Mouse (Mus musculus) lung, embryonic 16.5 days (tissue): Measurements from ENCODE around the gene Fbxw4. TPM values are rescaled to one million over a fixed set of nuclear protein-coding genes. Genes with fewer than 3 reads are reported as not detected.
A peak's percentile ranks its signal among the peaks of the same experiment; 100 is the strongest.

ENCODE experiments used
- ATAC-seq: fragments of 200-750 bp; cut with Nextera tagmentation; 2 replicates; pipeline ENCODE4 v1.8.0; 2017; ENCODE audit warnings: low read depth, mild to moderate bottlenecking, moderate library complexity
- H3K27ac ChIP-seq: fragments of 300-500 bp; sonication (generic); 2 replicates; pipeline ENCODE4 v1.5.1; 2014; ENCODE audit warnings: mild to moderate bottlenecking, control low read depth, low read length
- H3K27me3 ChIP-seq: fragments of 300-500 bp; sonication (generic); 2 replicates; pipeline ENCODE4 v1.6.1; 2014; ENCODE audit warnings: low read depth, low read length, mixed read lengths; ENCODE audit not compliant: control insufficient read depth, insufficient read depth
- H3K36me3 ChIP-seq: fragments of 300-500 bp; sonication (generic); 2 replicates; pipeline ENCODE4 v1.6.1; 2014; ENCODE audit warnings: low read length; ENCODE audit not compliant: control insufficient read depth, insufficient read depth
- H3K4me1 ChIP-seq: fragments of 300-500 bp; sonication (generic); replicated peaks from 2 replicates; pipeline ENCODE4 v1.6.1; 2014; ENCODE audit warnings: low read length, mixed read lengths; ENCODE audit not compliant: control insufficient read depth, insufficient read depth
- H3K4me2 ChIP-seq: fragments of 300-500 bp; sonication (generic); 2 replicates; pipeline ENCODE4 v1.6.1; 2014; ENCODE audit warnings: low read depth, low read length, control low read depth
- H3K4me3 ChIP-seq: fragments of 300-500 bp; sonication (generic); 2 replicates; pipeline ENCODE4 v1.5.1; 2014; ENCODE audit warnings: mild to moderate bottlenecking, low read length, control low read depth
- H3K9ac ChIP-seq: fragments of 300-500 bp; sonication (generic); 2 replicates; pipeline ENCODE4 v1.6.1; 2014; ENCODE audit warnings: low read length, control low read depth
- H3K9me3 ChIP-seq: fragments of 300-500 bp; sonication (generic); 2 replicates; pipeline ENCODE4 v1.6.1; 2016; ENCODE audit warnings: low read length; ENCODE audit not compliant: control insufficient read depth
- WGBS: fragments of 180-500 bp; shearing (Covaris S2); extraction: QIAGEN DNeasy Blood & Tissue Kit; methylation state at CpG from one replicate; pipeline ENCODE4 v1.1.7; 2014; 5-methylcytosine and 5-hydroxymethylcytosine counted together
- polyA plus RNA-seq: library from polyadenylated mRNA; unstranded; fragments of >200 nt; fragmentation: Nextera tagmentation; extraction: Ambion mirVana; gene quantifications from 2 replicates; pipeline ENCODE4 v1.2.1, GENCODE M21; 2015

The Fbxw4 gene
- polyA plus RNA-seq, 1 experiment from 2014 or later = 4.3 TPM

DNA sequence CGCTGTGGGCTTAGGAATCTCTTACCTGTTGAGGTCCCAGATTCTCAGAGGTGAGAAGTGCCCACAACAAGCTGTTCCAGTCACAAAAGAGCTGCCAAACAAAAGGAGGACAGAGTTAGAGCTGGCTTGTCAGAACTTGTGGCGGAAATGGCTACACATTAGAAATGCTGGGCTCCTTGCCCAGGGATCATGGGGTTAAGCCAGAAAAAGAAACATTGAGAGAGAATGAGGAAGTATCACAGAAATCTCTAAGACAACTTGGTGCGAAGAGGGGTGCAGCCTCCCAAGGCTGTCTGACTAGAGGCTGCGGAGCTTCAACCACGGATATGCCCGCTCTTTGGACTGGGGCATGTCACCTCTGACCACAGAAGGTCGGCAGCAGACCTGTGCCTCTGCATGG is 68.4 kb downstream of the Fbxw4 start:
- H3K4me1 ChIP-seq = peaks cover 11% of the 10 kb centered on the region
- H3K4me3 ChIP-seq = no peak overlapping the region
- peak overlapping the region; percentile 63; the same call in 1 of the 2 replicates for H3K27ac ChIP-seq
- no peaks in the 10 kb centered on the region for H3K9me3 ChIP-seq
- H3K27me3 ChIP-seq = no peaks in the 10 kb centered on the region
- ATAC-seq = peak; percentile 79
- H3K4me2 ChIP-seq = peak overlapping the region; percentile 26; the same call in 1 of the 2 replicates
- WGBS = 41% methylated on average over 7 of the region's 7 CpGs
- no peak overlapping the region for H3K9ac ChIP-seq
- no peaks in the 10 kb centered on the region for H3K36me3 ChIP-seq

DNA sequence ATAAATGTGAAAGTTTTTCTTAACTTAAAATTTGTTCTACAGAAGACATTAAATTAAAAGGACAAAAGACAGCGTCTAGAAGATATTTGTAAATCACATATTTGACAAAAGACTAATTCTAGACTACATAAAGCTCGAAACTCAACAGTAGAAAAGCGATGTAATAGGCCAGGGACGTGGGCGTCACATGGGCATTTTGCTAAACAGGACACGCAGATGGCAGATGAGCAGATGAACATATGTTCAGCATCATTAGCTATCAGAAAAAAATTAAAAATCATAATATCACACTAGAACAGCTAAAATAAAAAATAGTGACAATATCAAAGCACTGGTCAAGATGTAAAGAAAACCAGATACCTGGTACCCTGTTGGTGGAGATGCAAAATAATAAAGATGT is 70.4 kb downstream of the Fbxw4 start:
- no peaks in the 10 kb centered on the region for H3K36me3 ChIP-seq
- H3K9ac ChIP-seq = no peak overlapping the region
- H3K4me2 ChIP-seq = no peak overlapping the region
- H3K4me1 ChIP-seq = peaks cover 11% of the 10 kb centered on the region
- ATAC-seq = no peak
- WGBS = 92% methylated on average over 6 of the region's 6 CpGs
- no peak overlapping the region for H3K27ac ChIP-seq
- H3K4me3 ChIP-seq = no peak overlapping the region
- H3K9me3 ChIP-seq = no peaks in the 10 kb centered on the region
- H3K27me3 ChIP-seq = no peaks in the 10 kb centered on the region

DNA sequence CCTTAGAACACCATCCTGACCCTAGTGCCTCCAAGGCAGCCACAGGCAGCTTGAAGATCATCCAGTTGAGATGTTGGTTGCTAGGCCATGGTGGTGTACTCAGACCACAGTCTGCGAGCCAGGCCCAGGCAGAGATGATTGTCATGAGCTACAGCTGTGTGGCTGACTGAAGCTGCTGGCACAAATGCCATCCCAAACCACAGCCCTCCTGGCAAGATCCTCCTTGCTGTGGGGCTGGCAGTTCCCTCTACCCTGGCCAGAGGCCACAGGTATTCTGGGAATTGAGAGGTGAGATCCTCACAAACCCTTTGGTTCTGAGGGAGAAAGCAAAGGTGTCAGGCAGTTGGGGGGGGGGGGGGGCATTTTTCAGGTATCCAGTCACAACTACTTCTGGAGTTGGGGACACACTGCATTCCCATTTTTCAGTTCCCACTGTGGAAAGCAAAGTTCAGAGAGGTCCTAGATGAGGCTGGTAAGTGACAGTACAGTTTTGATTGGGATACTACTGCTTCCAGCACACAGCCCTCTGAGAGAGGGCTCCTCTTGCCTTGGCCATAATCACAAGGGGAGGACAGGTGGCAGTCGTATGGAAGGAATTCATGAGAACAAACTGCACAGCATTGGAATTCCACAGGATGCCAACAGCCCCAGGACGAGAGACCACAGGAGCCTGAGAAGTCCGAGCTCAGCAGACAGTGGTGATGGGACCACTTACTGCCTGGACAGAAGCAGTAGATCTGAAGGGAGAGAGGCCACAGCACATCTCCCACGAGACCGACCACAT is 72.4 kb downstream of the Fbxw4 start:
- no peaks in the 10 kb centered on the region for H3K36me3 ChIP-seq
- no peak overlapping the region for H3K9ac ChIP-seq
- H3K4me2 ChIP-seq = no peak overlapping the region
- no peaks in the 10 kb centered on the region for H3K9me3 ChIP-seq
- no peak overlapping the region for H3K4me3 ChIP-seq
- 81% methylated on average over 6 of the region's 6 CpGs for WGBS
- ATAC-seq = no peak
- peaks cover 11% of the 10 kb centered on the region for H3K4me1 ChIP-seq
- H3K27ac ChIP-seq = no peak overlapping the region
- H3K27me3 ChIP-seq = no peaks in the 10 kb centered on the region

DNA sequence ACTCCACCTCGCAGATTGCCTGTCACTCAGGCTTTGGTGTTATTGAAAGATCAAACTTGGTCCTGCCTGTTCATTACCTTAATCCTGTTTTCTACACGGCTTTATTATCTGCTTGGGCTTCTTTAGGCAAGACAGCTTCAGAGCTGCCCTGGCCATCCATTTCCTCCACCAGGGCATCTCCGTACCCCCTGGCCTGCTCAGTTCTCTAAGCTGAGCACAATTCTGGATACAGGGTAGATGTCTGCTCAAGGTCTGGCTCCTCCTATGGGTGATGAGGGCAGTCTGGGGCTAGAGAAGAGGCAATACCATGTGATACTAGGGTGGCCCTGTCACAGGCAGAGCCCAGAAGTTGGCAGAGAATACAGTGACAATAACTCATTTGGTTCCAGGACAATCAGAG is 73.3 kb downstream of the Fbxw4 start:
- Histone ChIP-seq H3K9me3 (no peaks in the 10 kb centered on the region), H3K27me3 (no peaks in the 10 kb centered on the region), H3K9ac (no peak overlapping the region), H3K4me3 (no peak overlapping the region), H3K27ac (no peak overlapping the region), H3K4me1 (peaks cover 12% of the 10 kb centered on the region), H3K36me3 (no peaks in the 10 kb centered on the region), H3K4me2 (no peak overlapping the region)
- no peak for ATAC-seq
- 66% methylated on average over 3 of the region's 3 CpGs for WGBS

DNA sequence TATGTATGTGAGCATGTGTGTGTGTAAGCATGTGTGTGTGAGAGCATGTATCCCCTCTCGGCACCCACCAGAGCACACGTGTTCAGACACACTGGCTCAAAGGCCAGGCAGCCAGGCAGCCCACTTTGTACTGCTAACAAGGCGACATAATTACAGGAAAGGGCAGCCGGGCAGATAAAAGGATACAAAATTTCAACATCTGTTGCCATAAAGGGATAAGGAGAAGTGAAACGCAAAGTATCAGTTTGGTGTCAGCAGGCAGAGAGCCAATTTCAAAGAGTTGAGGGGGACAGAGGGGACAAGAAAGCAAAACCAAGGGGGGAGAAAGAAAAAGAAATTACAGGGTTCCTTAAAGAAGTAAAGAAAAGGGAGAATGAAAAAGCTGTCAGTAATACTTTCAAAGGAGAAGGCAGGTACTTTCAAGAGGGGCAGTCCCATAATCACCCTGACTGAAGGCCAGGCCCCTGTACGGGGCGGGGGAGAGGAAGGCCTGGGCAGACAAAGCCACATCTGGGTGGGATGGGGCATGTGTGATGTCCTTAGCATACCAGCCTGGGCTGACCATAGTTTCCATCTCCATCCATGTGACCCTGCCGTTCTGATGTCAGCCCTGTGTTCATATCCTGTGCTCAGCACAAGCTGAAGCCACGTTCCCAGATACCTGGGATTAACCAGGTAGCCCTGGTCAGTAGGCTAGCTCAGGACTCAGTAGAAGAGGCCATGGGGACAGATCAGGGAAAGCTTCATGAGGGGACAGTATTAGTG is 75.1 kb downstream of the Fbxw4 start:
- ATAC-seq = no peak
- Histone ChIP-seq H3K27ac (no peak overlapping the region), H3K4me2 (no peak overlapping the region), H3K9me3 (no peaks in the 10 kb centered on the region), H3K9ac (no peak overlapping the region), H3K4me3 (no peak overlapping the region), H3K36me3 (no peaks in the 10 kb centered on the region), H3K27me3 (no peaks in the 10 kb centered on the region), H3K4me1 (peaks cover 8% of the 10 kb centered on the region)
- WGBS = 55% methylated on average over 9 of the region's 9 CpGs

DNA sequence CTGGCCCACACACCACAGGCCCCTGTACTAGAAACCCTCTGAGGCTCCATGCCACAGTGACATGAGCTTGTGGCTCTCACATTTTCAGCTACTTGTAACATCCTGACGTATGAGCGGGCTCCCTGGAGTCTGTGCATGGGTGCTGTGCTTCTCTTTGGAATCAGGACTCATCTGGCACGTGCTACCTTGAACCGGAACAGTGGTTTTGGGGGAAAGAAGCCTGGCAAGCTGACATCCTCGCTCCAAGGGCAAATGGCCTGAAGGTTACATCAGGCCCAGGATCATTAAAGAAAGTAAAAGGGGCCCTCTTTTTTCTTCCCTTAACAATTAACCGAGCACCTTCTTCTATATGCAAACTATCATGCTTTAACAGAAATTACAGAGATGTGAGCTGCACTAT is 77.0 kb downstream of the Fbxw4 start:
- peaks cover 8% of the 10 kb centered on the region for H3K4me1 ChIP-seq
- H3K27me3 ChIP-seq = no peaks in the 10 kb centered on the region
- no peak for ATAC-seq
- WGBS = 89% methylated on average over 6 of the region's 6 CpGs
- no peak overlapping the region for H3K4me3 ChIP-seq
- no peaks in the 10 kb centered on the region for H3K9me3 ChIP-seq
- no peak overlapping the region for H3K4me2 ChIP-seq
- H3K36me3 ChIP-seq = peaks cover 9% of the 10 kb centered on the region
- no peak overlapping the region for H3K9ac ChIP-seq
- H3K27ac ChIP-seq = no peak overlapping the region

DNA sequence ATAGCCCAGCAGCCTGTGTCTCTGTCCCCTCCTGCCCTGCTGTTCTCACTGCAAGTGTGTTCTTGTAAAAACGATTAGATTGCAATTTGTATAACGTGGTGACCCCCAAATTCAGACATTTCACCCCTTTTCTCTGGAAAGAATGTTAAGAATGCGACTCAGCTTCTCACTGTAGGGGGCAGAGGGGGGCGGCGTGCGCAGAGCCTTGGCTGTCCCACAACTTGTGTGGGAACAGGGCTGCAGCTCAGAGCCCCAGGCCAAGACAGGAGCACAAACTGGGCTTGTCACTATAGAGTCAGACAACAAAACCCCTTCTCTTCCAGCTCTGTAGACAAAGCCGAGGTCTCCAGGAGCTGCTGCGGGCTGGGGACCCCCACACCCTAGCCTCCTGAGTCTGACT is 78.0 kb downstream of the Fbxw4 start:
- ATAC-seq = peak; percentile 34; the same call in 1 of the 2 replicates

DNA sequence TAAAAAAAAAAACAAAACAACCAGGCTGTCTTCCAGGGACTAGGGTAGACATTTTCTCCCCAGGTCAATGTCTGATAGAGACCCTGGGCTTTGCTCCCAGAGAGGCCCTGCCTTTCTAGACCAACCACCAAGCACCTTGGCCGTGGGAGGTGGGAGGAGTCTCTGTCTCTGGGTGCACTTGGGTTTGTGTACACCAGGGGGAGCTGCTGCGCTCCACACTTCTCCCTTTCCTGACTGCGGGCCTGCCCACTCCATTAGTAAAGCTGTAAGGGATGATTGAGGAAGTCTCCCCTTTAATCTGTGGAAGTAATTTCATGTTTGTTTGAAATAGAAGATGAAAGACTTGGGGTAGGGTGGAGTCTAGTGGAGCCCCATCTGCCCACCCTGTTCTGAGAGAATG is 78.9 kb downstream of the Fbxw4 start:
- Histone ChIP-seq H3K9me3 (no peaks in the 10 kb centered on the region), H3K36me3 (peaks cover 9% of the 10 kb centered on the region), H3K4me3 (no peak overlapping the region), H3K4me1 (peaks cover 19% of the 10 kb centered on the region), H3K27me3 (no peaks in the 10 kb centered on the region), H3K9ac (no peak overlapping the region), H3K27ac (no peak overlapping the region), H3K4me2 (no peak overlapping the region)
- 65% methylated on average over 3 of the region's 3 CpGs for WGBS
- no peak for ATAC-seq

More for the DNA sequence above, 78.0 kb downstream of the Fbxw4 start:
- Histone ChIP-seq H3K27ac (no peak overlapping the region), H3K27me3 (no peaks in the 10 kb centered on the region), H3K4me1 (peaks cover 11% of the 10 kb centered on the region), H3K36me3 (peaks cover 9% of the 10 kb centered on the region), H3K9me3 (no peaks in the 10 kb centered on the region), H3K4me2 (no peak overlapping the region), H3K9ac (0 out of 2 replicates have a peak overlapping the region, but pooled peaks have one; percentile 12), H3K4me3 (no peak overlapping the region)
- WGBS = 18% methylated on average over 8 of the region's 8 CpGs

DNA sequence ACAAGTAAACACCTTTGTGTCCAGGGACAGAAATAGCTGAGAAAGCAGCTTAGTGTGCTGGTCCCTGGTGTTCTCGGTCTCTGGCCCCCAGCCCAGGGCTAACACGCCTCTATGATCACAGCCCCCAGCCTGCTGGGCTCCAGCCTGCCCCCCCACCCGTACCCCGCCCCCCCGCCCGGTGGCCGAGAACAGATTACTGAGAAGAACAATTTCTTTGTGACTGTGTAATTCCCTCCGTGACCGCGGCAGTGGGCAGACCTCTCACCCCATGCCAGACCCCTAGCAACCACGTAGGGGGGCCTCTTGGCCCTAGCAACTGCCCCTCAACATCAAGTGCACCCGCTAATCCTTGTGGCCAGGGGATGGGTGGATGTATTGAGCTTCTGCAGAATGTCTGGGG is 79.9 kb downstream of the Fbxw4 start:
- Histone ChIP-seq H3K9ac (no peak overlapping the region), H3K4me1 (peaks cover 29% of the 10 kb centered on the region), H3K4me2 (no peak overlapping the region), H3K27me3 (no peaks in the 10 kb centered on the region), H3K9me3 (no peaks in the 10 kb centered on the region), H3K36me3 (peaks cover 9% of the 10 kb centered on the region), H3K27ac (no peak overlapping the region), H3K4me3 (no peak overlapping the region)
- WGBS = 82% methylated on average over 12 of the region's 12 CpGs
- ATAC-seq = no peak
